Mouse (Mus musculus) spleen, adult 2 months (tissue): Measurements from ENCODE around the gene Spred3.

Experiments used
- CTCF ChIP-seq: fragments of 200-500 bp; IDR thresholded peaks from 2 replicates; pipeline ENCODE4 v1.5.1; 2011; ENCODE audit warnings: mild to moderate bottlenecking, inconsistent platforms; ENCODE audit not compliant: insufficient read depth, insufficient read length, insufficient replicate concordance; ENCODE audit errors: extremely low read depth
- POLR2A ChIP-seq: fragments of 200-500 bp; IDR thresholded peaks from 2 replicates; pipeline ENCODE4 v1.6.1; 2011; ENCODE audit warnings: low read depth, low read length, inconsistent platforms

DNA sequence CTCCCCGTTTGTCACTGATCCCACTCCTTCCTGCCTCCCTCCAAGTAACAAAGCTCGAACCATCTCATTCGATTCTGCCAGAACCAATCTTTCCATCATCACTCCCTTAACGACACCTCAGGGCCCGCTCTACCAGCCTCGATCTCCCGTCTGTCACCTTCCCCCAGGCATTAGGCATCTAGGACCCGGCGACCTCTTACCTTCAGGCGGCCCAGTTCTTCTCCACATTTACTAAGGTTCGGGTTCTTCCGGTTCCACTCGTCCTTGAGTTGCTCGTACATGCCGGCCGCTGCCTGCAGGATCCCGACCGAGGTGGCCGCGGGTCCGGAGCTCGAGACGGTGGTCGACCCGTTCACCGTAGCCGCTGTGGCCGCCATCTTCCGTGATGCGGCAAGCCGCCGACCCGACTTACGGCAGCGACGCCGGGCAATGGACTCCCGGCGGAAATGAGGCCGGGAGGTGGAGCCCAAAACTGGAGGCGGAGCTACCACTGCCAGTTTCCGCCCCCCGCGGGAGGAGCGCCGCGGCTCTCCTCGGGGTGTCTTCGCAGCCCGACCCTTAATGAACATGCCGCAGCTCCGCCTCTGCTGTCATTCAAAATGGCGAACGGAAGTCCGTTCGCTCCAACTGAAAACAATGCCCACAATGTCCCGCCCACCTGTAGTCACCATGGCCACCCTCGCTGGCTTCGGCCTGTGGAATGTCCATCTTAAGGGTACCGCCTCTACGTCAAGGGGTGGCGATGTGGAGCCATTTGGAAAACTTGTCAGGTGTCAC lies 10.1 kb upstream of the Spred3 start, which contains the start of gene Psmd8:
- TF ChIP-seq POLR2A, result peak; percentile 91
- no peak for TF ChIP-seq CTCF
